Mouse (Mus musculus): Measurements from ENCODE around the gene Lyz2.

GRCm38 (mm10) chr10:117312168-117312567, 30.0 kb upstream of the Lyz2 start:
- TF ChIP-seq POLR2A (IDR thresholded peaks at IDR 0.05; ENCODE audit: low read depth, low read length) (no peak), EP300 (IDR thresholded peaks at IDR 0.05; ENCODE audit: low read length) (no peak), HCFC1 (IDR thresholded peaks at IDR 0.05; ENCODE audit: low read depth, low read length) (no peak)
